Mouse (Mus musculus): ENCODE results near the gene Npr1. TPM values are rescaled to one million over a fixed set of nuclear protein-coding genes. Genes with fewer than 3 reads are reported as not detected.

The Npr1 gene
- total RNA-seq (2017), result 0.38 TPM in 1 of 2 replicates, not detected in the other

DNA sequence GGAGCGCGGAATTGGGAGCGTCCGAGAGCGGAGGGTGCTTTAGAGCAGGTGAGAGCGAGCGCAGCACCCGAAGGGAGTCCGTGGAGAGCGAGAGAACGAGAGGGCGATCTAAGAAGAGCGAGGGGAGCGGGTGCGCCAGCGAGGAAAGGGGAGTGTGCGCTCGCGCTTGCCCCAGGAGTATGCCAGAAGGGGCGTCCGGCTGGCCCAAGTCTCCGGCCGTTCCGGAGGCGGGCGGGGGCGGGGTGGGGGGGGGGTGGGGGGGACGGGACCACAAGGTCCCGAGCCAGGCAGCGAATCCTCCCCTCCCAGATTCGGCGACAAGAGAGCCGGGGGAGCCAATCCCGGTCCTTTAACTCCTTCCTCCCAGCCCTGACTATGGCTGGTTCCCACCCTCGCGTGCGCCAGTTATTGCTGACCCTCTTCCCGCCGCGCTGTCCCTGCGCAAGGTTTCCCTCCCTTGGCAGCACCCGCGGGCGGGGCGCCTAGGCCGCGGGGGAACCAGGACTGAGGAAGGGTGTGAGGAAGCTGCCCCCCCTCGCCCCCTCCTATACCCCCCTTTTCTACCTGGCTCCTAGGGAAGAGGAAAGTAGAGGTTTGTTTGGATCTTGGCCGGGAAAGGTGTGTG is at the start of gene Npr1:
TSS of gene Npr1 (minus strand) at position 181 of the 625 bp plus-strand sequence.
- ATAC-seq (replicated peaks in 1 of 2; ENCODE audit: insufficient read depth in 1 of 2, low FRiP score in 2 of 2, low TSS enrichment in 1 of 2, low read depth in 1 of 2, poor library complexity in 2 of 2, severe bottlenecking in 2 of 2), result peak; percentile 7 to 22; a peak in 1 of 4 replicates

DNA sequence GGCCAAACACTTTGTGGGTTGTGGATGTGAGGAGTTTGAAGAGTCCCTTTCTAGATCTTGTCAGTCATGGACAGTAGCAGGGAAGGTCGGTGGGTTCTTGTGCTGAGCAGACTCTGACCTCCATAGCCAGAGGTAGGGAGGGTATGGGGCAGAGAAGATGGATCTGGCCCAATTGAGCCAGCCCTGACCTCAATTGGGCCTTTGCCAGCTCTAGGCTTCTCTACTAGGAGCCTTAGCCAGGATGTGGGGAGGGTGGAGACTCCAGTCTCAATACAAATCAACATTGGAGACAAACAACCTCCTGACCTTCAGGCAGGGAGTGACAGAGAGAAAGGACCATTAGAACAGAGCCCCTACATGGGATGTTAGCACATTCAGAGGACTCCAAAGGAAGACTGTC is 49.6 kb upstream of the Npr1 start:
- no peak for ATAC-seq (replicated peaks in 1 of 2; ENCODE audit: insufficient read depth in 1 of 2, low FRiP score in 2 of 2, low TSS enrichment in 1 of 2, low read depth in 1 of 2, poor library complexity in 2 of 2, severe bottlenecking in 2 of 2)

DNA sequence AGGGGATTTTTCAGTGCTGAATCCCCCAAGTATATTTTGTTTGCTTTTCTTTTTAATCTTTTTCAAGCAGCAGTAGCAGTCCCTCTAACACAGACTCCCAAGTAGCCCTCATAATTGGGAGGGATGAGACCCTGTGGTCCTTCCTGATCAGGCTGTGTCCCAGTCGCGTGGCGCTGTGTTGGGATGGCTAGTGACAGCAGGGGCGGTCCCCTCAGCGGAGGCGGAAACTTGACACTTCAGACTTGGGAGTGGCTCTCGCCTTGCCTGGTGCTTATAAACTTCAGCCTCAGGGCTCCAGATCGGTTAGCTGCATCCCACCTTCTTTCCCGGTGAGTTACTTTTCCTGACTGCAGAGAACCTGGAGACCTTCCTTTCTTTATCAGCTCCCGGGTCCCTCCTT is 49.0 kb upstream of the Npr1 start:
- ATAC-seq (replicated peaks in 1 of 2; ENCODE audit: insufficient read depth in 1 of 2, low FRiP score in 2 of 2, low TSS enrichment in 1 of 2, low read depth in 1 of 2, poor library complexity in 2 of 2, severe bottlenecking in 2 of 2), result peak; percentile 83

DNA sequence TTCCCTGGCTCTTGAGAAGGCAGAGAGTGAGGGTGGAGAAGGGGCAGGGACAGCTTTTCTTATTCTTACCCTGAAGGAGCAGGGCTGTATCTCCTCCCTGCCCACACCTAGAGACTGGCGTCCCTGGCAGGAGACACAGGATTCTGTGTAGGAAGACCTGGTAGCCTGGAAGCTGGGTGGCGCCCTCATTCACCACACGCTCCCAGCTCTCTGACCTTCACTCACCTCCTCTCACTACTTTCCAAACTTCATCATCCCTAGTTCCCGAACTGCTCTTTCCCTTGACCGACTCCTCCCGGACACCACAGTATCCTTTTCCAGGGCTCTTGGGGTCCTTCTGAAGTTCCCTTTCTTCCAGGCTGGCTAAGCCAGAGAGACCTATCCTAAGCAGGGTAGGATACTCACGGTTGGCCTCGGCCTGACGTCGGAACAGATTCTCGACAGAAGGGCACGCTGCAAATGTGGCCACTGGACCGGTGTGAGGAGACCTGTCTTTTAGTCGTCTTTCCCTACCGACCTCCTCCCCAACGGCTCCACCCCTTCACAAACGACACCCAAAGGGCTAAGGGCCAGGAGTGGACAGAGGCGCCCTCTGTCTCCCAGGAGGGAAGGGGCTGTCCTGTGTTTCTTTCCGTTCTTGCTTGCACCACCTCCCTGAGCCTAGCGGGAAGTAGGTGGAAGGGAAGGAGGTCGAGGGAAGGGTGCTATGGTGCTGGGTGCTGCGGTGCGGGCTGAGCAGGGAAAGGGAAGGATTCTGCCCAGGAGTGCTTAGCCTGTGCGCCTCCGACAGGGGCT is 48.3 kb upstream of the Npr1 start, which contains the start of the genes S100a1 and S100a13:
TSS of gene S100a1 (minus strand) at position 597 of the 795 bp plus-strand sequence.
TSS of gene S100a13 (plus strand) at position 640 of the 795 bp plus-strand sequence.
- peak; percentile 59 to 63 for ATAC-seq (replicated peaks in 1 of 2; ENCODE audit: insufficient read depth in 1 of 2, low FRiP score in 2 of 2, low TSS enrichment in 1 of 2, low read depth in 1 of 2, poor library complexity in 2 of 2, severe bottlenecking in 2 of 2)

DNA sequence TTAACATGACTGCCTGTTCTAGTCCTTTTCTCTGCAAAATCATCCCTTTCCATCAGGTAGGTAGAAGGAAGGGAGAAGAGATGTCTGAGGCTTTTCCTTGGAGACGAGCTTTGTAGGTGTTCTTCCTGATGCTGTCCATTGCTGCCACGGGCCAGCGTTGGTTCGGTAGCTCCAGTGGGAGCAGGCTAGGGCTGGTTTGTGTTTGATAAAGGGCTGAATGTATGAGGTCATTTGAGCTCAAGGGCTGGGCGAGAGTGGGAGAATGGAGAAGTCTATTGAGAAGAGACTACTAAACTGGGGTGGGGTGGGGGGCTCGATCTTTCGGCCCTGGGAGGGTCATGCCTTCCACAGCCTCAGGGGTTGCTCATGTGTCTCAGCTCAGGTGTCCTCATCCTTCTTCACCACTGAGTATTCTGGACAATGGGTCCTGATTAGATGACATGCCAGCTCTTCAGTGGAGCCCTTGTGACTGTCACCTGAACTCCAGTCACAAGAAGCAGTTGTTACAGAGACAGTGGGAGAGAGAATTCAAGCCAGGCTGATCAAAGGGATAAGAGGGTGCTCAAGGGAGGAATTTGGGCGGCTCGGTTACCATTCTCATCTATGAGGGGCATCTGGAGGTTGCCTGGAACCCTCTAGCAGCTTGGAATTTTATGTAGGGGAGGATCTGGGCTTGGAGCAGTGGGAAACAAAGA is 47.4 kb upstream of the Npr1 start:
- no peak for ATAC-seq (replicated peaks in 1 of 2; ENCODE audit: insufficient read depth in 1 of 2, low FRiP score in 2 of 2, low TSS enrichment in 1 of 2, low read depth in 1 of 2, poor library complexity in 2 of 2, severe bottlenecking in 2 of 2)

DNA sequence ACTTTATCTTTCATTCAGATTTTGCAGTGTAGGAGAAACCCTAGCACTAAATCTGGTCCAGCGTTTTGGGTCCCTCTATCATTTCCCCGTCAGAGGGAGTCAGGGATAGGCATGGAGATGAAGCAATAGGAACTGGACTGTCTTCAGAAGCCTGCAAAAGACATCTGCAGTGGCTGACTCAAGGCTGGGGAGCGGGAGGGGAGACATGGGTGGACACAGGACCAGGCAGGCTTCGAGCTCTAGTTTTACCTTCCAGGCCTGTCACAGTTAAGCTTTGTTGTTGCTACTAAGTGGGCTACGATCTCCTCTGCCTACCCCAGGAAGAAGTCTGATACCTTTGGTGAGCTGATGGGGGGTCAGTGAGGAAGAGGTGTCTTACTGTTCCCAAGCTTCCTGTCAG is 46.6 kb upstream of the Npr1 start:
- no peak for ATAC-seq (replicated peaks in 1 of 2; ENCODE audit: insufficient read depth in 1 of 2, low FRiP score in 2 of 2, low TSS enrichment in 1 of 2, low read depth in 1 of 2, poor library complexity in 2 of 2, severe bottlenecking in 2 of 2)

DNA sequence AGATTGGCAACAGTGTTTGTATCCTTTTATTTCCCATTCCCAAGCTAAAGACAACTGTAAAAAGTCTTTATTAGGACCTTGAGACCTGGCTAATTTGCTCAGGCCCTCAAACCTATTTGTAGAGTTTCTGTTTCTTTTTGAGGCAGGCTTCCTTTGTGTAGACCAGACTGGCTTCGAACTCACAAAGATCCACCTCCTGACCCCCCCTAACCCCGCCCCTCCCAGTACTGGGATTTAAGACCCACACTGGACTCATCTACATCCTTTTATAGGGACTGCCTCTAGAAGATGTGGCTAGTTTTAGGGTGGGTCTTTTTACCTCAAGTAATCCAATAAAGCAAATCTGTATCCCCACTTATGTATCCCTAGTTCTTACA is 44.1 kb upstream of the Npr1 start:
- ATAC-seq (replicated peaks in 1 of 2; ENCODE audit: insufficient read depth in 1 of 2, low FRiP score in 2 of 2, low TSS enrichment in 1 of 2, low read depth in 1 of 2, poor library complexity in 2 of 2, severe bottlenecking in 2 of 2), result peak in 1 of 2 experiments; percentile 7; a peak in 1 of 4 replicates

DNA sequence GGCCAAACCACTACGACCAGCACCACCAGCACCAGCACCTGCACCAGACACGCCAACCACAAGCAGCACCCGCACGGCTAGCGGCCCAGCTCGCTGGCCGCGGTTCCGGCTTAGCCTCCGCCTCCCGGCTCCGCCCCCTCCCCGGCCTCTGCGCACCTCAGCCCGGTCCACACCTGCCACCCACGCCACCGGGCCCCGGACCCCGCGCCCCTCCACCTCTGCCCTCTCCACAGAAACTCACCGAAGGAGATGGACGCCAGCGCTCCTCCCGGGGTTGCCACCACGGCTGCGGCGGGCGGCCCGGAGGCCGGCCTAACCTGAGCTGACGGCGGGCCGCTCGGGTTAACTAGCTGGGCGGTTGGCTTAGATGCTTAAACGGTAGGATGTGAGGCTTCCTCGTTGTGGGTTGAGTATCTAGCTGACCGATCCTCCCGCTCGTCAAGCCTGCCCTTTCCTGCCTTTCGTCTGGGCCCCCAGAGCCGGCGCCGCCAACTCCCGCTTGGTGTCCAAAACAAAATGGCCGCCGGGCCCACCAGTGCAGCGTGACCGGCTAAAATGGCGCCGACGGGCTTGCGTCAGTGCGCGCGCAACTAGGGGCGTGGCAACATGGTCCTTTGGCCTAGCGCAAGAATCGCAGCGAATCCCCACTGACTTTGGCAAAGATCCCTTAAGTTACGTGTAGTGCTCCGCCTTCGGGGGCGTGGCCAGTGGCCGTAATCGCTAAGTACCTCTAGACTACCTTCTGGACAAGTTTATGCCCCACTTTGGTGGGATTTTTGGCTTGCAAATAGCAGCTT is 43.5 kb upstream of the Npr1 start, which contains the start of gene Chtop:
TSS of gene Chtop (minus strand) at position 549 of the 797 bp plus-strand sequence.
- peak; percentile 77 to 82 for ATAC-seq (replicated peaks in 1 of 2; ENCODE audit: insufficient read depth in 1 of 2, low FRiP score in 2 of 2, low TSS enrichment in 1 of 2, low read depth in 1 of 2, poor library complexity in 2 of 2, severe bottlenecking in 2 of 2)

DNA sequence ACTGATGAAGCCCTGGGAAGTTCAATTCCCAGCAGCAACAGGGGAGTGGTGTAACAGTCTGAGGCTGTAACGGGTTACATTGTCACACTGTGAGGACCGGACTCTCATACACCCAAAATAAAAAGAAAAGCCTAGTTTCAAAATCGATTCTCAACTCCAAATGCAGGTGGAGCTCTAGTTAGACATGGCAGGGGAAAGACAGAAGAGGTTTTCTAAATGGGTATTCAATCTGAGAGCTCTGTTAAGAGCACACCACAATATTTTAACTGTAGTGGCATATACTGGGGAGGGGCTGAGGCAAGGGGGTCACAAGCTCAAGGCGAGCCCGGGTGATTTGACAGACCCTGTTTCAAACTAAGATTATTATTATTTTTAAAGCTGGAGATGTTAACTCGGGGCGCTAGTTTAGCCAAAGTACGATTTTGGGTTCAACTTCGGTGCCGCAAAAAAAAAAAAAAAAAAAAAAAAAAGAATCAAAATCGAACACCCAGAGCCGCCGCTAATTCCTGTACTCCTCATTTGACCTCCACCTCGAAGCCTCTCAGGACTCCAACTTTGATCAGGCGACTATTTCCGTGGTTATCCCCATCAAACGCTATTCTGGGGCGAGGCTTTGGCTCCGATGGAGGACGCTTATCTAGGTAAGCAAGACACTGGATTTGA is 42.8 kb upstream of the Npr1 start:
- no peak for ATAC-seq (replicated peaks in 1 of 2; ENCODE audit: insufficient read depth in 1 of 2, low FRiP score in 2 of 2, low TSS enrichment in 1 of 2, low read depth in 1 of 2, poor library complexity in 2 of 2, severe bottlenecking in 2 of 2)

DNA sequence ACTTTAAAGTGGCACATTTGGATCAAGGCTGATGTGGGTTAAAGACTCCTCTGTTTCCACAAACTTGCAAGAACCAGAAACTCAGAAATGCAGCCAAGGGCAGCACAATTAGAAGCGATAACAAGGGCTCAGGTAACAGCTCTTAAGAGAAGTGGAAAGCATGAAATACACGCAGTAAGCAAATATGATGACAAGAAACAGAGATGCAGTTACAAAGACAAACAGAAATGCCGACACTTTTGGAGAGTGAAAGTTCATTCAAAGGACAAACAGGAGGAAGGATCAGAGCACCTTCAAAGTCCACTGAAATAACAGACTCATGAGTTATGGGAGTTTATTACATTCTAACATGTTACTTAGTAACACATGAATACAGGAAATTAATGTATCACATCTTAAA is 40.7 kb upstream of the Npr1 start:
- no peak for ATAC-seq (replicated peaks in 1 of 2; ENCODE audit: insufficient read depth in 1 of 2, low FRiP score in 2 of 2, low TSS enrichment in 1 of 2, low read depth in 1 of 2, poor library complexity in 2 of 2, severe bottlenecking in 2 of 2)

DNA sequence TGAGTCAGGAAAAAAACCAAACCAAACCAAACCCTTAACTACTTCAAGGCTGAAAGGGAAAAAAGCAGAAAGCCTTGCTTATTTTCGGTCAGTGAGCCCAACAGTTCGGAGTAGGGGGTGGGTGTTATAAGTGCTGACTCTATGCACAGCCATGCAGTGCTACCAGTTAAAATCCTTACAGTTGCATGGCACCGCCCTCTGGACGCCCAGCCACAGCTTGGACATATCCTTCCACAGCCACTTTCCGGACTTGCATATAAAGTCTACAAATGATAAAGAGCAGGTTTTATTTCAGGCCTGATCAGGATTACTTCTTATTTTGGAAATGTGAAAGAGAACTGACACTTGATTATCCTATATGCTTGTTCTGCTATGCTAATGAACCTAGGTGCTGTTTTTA is 39.5 kb upstream of the Npr1 start:
- ATAC-seq (replicated peaks in 1 of 2; ENCODE audit: insufficient read depth in 1 of 2, low FRiP score in 2 of 2, low TSS enrichment in 1 of 2, low read depth in 1 of 2, poor library complexity in 2 of 2, severe bottlenecking in 2 of 2), result no peak

DNA sequence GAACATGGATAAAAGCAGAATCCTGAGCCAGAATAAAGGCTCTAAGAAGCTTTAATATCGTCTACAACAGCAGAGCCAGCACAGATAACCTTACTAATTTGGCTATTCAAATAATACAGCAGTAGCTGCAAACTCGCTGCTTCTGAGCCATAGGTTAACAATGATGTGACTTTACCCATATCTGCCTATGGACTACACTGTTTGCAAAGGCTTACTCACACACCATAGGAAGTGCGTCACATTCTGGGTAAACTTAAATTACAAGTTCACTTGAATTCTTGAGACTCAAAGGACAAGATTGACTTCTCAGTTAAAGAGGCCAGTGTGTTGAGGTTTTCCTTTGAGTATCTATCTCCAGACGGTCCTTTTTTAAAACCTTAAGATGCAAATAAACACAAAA is 37.8 kb upstream of the Npr1 start:
- ATAC-seq (replicated peaks in 1 of 2; ENCODE audit: insufficient read depth in 1 of 2, low FRiP score in 2 of 2, low TSS enrichment in 1 of 2, low read depth in 1 of 2, poor library complexity in 2 of 2, severe bottlenecking in 2 of 2), result no peak

DNA sequence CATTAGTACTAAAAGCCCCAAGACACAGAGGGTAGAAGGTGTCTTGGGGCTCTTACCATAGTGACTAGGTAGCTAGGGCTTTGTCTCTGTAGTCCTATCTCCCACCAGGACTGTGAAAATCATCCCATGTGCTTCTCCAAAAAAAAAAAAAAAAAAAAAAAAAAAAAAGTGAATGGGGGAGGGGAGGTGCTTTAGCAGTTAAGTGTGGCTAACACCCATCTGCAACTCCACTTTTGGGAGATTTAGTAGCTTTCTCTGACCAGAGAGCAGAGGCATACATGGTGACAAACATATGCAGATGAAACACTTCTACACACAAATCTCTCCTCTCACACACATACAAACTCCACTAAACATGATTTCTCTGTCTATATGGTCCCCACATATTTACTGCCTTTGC is 31.9 kb upstream of the Npr1 start:
- ATAC-seq (replicated peaks in 1 of 2; ENCODE audit: insufficient read depth in 1 of 2, low FRiP score in 2 of 2, low TSS enrichment in 1 of 2, low read depth in 1 of 2, poor library complexity in 2 of 2, severe bottlenecking in 2 of 2), result no peak

DNA sequence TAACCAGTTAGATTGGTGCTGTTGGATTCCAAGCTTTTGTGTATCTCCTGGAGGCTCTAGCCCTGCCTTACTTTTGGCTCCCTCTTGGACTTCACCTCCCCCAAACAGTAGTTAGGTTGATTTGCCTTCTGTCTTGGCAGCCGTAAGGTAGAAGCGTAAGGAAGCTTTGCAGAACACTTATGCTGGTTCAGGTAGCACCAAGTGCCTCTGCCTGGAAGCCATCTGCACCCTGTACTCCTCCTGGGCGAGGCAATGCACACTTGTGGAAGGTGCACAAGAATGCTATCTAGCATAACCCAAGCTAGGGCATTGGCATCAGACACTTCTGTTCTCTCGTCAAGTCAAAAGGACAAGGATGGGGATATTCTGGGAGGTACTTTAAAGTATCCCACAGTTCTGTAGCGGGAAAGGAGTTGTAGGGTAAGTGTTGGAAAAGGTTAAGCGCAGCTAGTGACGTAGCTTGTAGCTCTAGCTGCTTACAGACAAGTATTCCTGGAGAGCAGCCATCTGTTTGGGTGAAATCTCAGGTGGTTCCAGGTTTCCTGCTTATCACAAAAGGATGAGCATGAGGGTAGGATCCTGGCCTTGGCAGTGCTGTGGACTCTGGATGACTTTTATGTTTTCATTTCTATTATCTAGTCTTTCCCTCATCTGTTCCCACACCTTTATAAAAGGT is 30.3 kb upstream of the Npr1 start:
- ATAC-seq (replicated peaks in 1 of 2; ENCODE audit: insufficient read depth in 1 of 2, low FRiP score in 2 of 2, low TSS enrichment in 1 of 2, low read depth in 1 of 2, poor library complexity in 2 of 2, severe bottlenecking in 2 of 2), result no peak

DNA sequence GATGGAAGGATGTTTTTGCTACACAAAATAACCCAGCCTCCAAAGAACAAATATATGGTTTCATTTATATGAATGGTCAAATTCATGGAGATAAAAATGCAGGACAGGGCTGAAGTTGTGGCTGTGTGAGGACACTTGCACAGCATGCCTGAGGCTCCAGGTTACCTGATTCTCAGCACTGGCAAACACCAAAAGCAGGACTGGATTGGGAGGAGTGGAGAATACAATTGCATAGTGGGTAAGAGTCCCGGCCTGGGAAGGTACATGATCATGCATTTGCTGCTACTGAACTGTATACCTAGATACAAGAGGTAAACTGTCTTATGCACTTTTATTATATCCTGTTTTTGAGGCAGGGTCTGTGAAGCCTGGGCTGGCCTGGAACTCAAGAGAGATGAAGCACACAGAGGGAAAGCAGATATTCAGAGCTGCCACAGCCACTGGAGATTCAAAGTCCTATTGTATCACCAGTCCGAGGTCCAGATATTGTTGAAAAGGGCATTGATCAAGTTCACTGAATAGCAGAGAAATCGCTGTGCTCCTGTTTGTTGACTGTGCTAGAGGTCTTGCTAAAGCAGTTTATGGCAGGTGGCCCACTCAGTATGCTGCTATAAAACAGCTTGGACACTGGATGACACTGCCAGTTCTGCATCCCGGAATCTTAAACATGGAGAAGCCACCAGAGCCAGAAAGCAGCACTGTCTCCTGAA is 28.3 kb upstream of the Npr1 start:
- ATAC-seq (replicated peaks in 1 of 2; ENCODE audit: insufficient read depth in 1 of 2, low FRiP score in 2 of 2, low TSS enrichment in 1 of 2, low read depth in 1 of 2, poor library complexity in 2 of 2, severe bottlenecking in 2 of 2), result no peak

DNA sequence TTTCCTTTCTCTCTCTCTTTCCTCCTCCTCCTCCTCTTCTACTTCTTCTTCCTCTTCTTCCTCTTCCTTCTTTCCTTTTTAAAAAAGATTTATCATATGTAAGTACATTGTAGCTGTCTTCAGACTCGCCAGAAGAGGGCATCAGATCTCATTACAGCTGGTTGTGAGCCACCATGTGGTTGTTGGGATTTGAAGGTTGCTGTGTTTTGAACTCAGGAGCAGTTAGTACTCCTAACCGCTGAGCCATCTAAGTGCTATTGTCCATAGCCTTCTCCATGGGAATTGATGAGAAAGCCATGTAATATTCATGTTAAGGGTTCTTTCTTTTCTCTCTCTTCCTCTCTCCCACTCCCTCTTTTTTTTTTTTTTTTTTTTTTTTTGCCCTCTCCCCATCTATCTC is 25.7 kb upstream of the Npr1 start:
- no peak for ATAC-seq (replicated peaks in 1 of 2; ENCODE audit: insufficient read depth in 1 of 2, low FRiP score in 2 of 2, low TSS enrichment in 1 of 2, low read depth in 1 of 2, poor library complexity in 2 of 2, severe bottlenecking in 2 of 2)

All from hematopoietic stem cell, adult 5-6 weeks (primary cell).